9 mouse cellular contexts compared by ENCODE assay signal in genomic region chr16:37790008-37790780, GRCm38 (mm10). TPM values are rescaled to one million over a fixed set of nuclear protein-coding genes. Genes with fewer than 3 reads are reported as not detected.
DNase-seq lines count a peak whose midpoint lies in the region; ATAC-seq and TF ChIP-seq lines count a peak whose summit lies in the region.
"Had no signal": no experiment of that assay in that cellular context is flagged by ENCODE, and none has a peak within 500 bp of the region (broad histone marks: within the 10 kb centered on the region; RNA-seq: fewer than 3 reads in every experiment).

No protein-coding gene starts in this region.

- H3K36me3 ChIP-seq in hindbrain, embryonic 12.5 days, result peaks cover 3% of the 10 kb centered on the region; the same call in 1 of the 2 replicates
- no peaks in the 10 kb centered on the region for H3K36me3 ChIP-seq in hindbrain, embryonic 11.5 days (ENCODE audit: control insufficient read depth, insufficient read depth, low read length)
- H3K36me3 ChIP-seq in stomach, embryonic 14.5 days (ENCODE audit: control insufficient read depth, insufficient read depth, low read length), result peaks cover 31% of the 10 kb centered on the region
- H3K36me3 ChIP-seq in stomach, postnatal 0 days (ENCODE audit: control insufficient read depth, insufficient read depth, low read length), result 0 out of 2 replicates have a peak, but pooled peaks cover 6% of the 10 kb centered on the region
- peaks cover 30% of the 10 kb centered on the region for H3K36me3 ChIP-seq in heart, embryonic 10.5 days
- H3K36me3 ChIP-seq in small intestine, adult 2 months (ENCODE audit: control insufficient read depth, insufficient read depth, low read length), result no peaks in the 10 kb centered on the region

- no peak overlapping the region for H3K4me3 ChIP-seq in hindbrain, embryonic 12.5 days
- no peak overlapping the region for H3K4me3 ChIP-seq in hindbrain, embryonic 11.5 days (ENCODE audit: low read depth, low read length)
- H3K4me3 ChIP-seq in stomach, embryonic 14.5 days (ENCODE audit: low read depth, low read length), result no peak overlapping the region
- H3K4me3 ChIP-seq in stomach, postnatal 0 days (ENCODE audit: low read depth, low read length), result no peak overlapping the region
- H3K4me3 ChIP-seq in heart, embryonic 10.5 days, result 0 out of 2 replicates have a peak overlapping the region, but pooled peaks have one; percentile 13
- no peak overlapping the region for H3K4me3 ChIP-seq in small intestine, adult 2 months (ENCODE audit: low read depth, low read length)
- H3K4me3 ChIP-seq: midbrain, embryonic 10.5 days had no signal

- WGBS in hindbrain, embryonic 12.5 days, result 67% methylated on average over 12 of the region's 12 CpGs
- 73% methylated on average over 12 of the region's 12 CpGs for WGBS in hindbrain, embryonic 11.5 days
- WGBS in stomach, embryonic 14.5 days, result 62% methylated on average over 12 of the region's 12 CpGs
- 59% methylated on average over 12 of the region's 12 CpGs for WGBS in stomach, postnatal 0 days
- WGBS in heart, embryonic 10.5 days, result 39% methylated on average over 12 of the region's 12 CpGs
- 79% methylated on average over 12 of the region's 12 CpGs for WGBS in small intestine, adult 2 months

- DNase-seq in hindbrain, embryonic 11.5 days (ENCODE audit: low spot score), result no peak
- DNase-seq in stomach, postnatal 0 days (ENCODE audit: low spot score), result no peak
- peak; percentile 71 for DNase-seq in heart, embryonic 10.5 days (ENCODE audit: low spot score)
- DNase-seq in thymus, postnatal 14 days, result no peak

- no peaks in the 10 kb centered on the region for H3K27me3 ChIP-seq in hindbrain, embryonic 12.5 days
- no peaks in the 10 kb centered on the region for H3K27me3 ChIP-seq in hindbrain, embryonic 11.5 days (ENCODE audit: control insufficient read depth, insufficient read depth, low read length)
- H3K27me3 ChIP-seq in stomach, embryonic 14.5 days (ENCODE audit: control insufficient read depth, insufficient read depth, low read length), result no peaks in the 10 kb centered on the region
- no peaks in the 10 kb centered on the region for H3K27me3 ChIP-seq in stomach, postnatal 0 days (ENCODE audit: control insufficient read depth, insufficient read depth, low read length)
- H3K27me3 ChIP-seq in heart, embryonic 10.5 days (ENCODE audit: insufficient read depth, poor library complexity, severe bottlenecking), result no peaks in the 10 kb centered on the region
- H3K27me3 ChIP-seq in small intestine, adult 2 months (ENCODE audit: control insufficient read depth, insufficient read depth, low read length), result no peaks in the 10 kb centered on the region

- no peak overlapping the region for H3K4me2 ChIP-seq in hindbrain, embryonic 12.5 days (replicated peaks)
- no peak overlapping the region for H3K4me2 ChIP-seq in hindbrain, embryonic 11.5 days (replicated peaks; ENCODE audit: low read depth, low read length)
- no peak overlapping the region for H3K4me2 ChIP-seq in stomach, embryonic 14.5 days (replicated peaks; ENCODE audit: low read depth, low read length)
- H3K4me2 ChIP-seq in stomach, postnatal 0 days (replicated peaks; ENCODE audit: low read depth), result no peak overlapping the region

- TF ChIP-seq EP300 in stomach, postnatal 0 days (optimal IDR thresholded peaks at IDR 0.05), result no peak

- H3K4me1 ChIP-seq in hindbrain, embryonic 12.5 days, result peaks cover 54% of the 10 kb centered on the region
- peaks cover 8% of the 10 kb centered on the region for H3K4me1 ChIP-seq in hindbrain, embryonic 11.5 days (replicated peaks; ENCODE audit: control insufficient read depth, insufficient read depth, low read length)
- peaks cover 41% of the 10 kb centered on the region for H3K4me1 ChIP-seq in stomach, embryonic 14.5 days (ENCODE audit: control insufficient read depth, insufficient read depth, low read length)
- H3K4me1 ChIP-seq in stomach, postnatal 0 days (replicated peaks; ENCODE audit: control insufficient read depth, insufficient read depth), result peaks cover 12% of the 10 kb centered on the region
- peaks cover 78% of the 10 kb centered on the region for H3K4me1 ChIP-seq in heart, embryonic 10.5 days
- peaks cover 3% of the 10 kb centered on the region; the same call in 1 of the 2 replicates for H3K4me1 ChIP-seq in small intestine, adult 2 months (ENCODE audit: control insufficient read depth, insufficient read depth, insufficient read length, low read length)

- no peak for TF ChIP-seq POLR2A in small intestine, adult 2 months (IDR thresholded peaks at IDR 0.05; ENCODE audit: low read depth, low read length)

- H3K9ac ChIP-seq in hindbrain, embryonic 12.5 days, result no peak overlapping the region
- no peak overlapping the region for H3K9ac ChIP-seq in hindbrain, embryonic 11.5 days (ENCODE audit: low read depth, low read length)
- H3K9ac ChIP-seq in stomach, embryonic 14.5 days (replicated peaks; ENCODE audit: low read depth, low read length), result no peak overlapping the region
- H3K9ac ChIP-seq in stomach, postnatal 0 days (ENCODE audit: low read length), result no peak overlapping the region

- no peak for TF ChIP-seq CTCF in stomach, postnatal 0 days (IDR thresholded peaks at IDR 0.05; ENCODE audit: low read depth)
- no peak for TF ChIP-seq CTCF in small intestine, adult 2 months (IDR thresholded peaks at IDR 0.05; ENCODE audit: extremely low read depth, insufficient read length, insufficient replicate concordance, low read depth, low read length)

- no peak for ATAC-seq in hindbrain, embryonic 12.5 days (ENCODE audit: low FRiP score)
- no peak for ATAC-seq in hindbrain, embryonic 11.5 days (ENCODE audit: low FRiP score)
- no peak for ATAC-seq in stomach, embryonic 14.5 days (ENCODE audit: insufficient number of reproducible peaks, insufficient read depth, low FRiP score, low read depth)
- no peak for ATAC-seq in stomach, postnatal 0 days (ENCODE audit: low FRiP score, low TSS enrichment)
- ATAC-seq in erythroid progenitor cell, adult 5-6 weeks (replicated peaks; ENCODE audit: low FRiP score, poor library complexity, severe bottlenecking), result no peak

- H3K27ac ChIP-seq in hindbrain, embryonic 12.5 days, result 0 out of 2 replicates have a peak overlapping the region, but pooled peaks have one; percentile 9
- no peak overlapping the region for H3K27ac ChIP-seq in hindbrain, embryonic 11.5 days (ENCODE audit: low read depth, low read length)
- peak overlapping the region; percentile 98 for H3K27ac ChIP-seq in stomach, embryonic 14.5 days (ENCODE audit: low read length)
- H3K27ac ChIP-seq in stomach, postnatal 0 days (replicated peaks), result no peak overlapping the region
- peak overlapping the region; percentile 76 for H3K27ac ChIP-seq in heart, embryonic 10.5 days
- peak overlapping the region; percentile 66 for H3K27ac ChIP-seq in small intestine, adult 2 months (ENCODE audit: insufficient read depth, low read depth, low read length)

- no peaks in the 10 kb centered on the region for H3K9me3 ChIP-seq in hindbrain, embryonic 12.5 days (replicated peaks)
- H3K9me3 ChIP-seq in hindbrain, embryonic 11.5 days (ENCODE audit: control insufficient read depth, low read length), result no peaks in the 10 kb centered on the region
- H3K9me3 ChIP-seq in stomach, embryonic 14.5 days (ENCODE audit: control insufficient read depth, low read depth, low read length), result no peaks in the 10 kb centered on the region
- no peaks in the 10 kb centered on the region for H3K9me3 ChIP-seq in stomach, postnatal 0 days (ENCODE audit: control insufficient read depth, low read length)
- no peaks in the 10 kb centered on the region for H3K9me3 ChIP-seq in heart, embryonic 10.5 days
- H3K9me3 ChIP-seq: midbrain, embryonic 10.5 days had no signal

RNA-seq across cellular contexts. Expression of gene Fstl1, which starts 13.5 kb away (rescaled TPM):
- polyA plus RNA-seq in hindbrain, embryonic 12.5 days (2016; fragmentation: Nextera tagmentation; extraction: Ambion mirVana), result 328 and 345 TPM in 2 replicates
- 231 and 271 TPM in 2 replicates for polyA plus RNA-seq in hindbrain, embryonic 11.5 days (2014; fragmentation: Nextera tagmentation; extraction: Ambion mirVana)
- 519 and 542 TPM in 2 replicates for polyA plus RNA-seq in stomach, embryonic 14.5 days (2014; fragmentation: Nextera tagmentation; extraction: Ambion mirVana)
- polyA plus RNA-seq in stomach, postnatal 0 days (2015; fragmentation: Nextera tagmentation; extraction: Ambion mirVana), result 238 and 254 TPM in 2 replicates
- 312 and 372 TPM in 2 replicates for polyA plus RNA-seq in heart, embryonic 10.5 days (2016; fragmentation: Nextera tagmentation; extraction: Ambion mirVana)
- polyA plus RNA-seq in small intestine, adult 2 months (2012; rRNA removed), result 4.7 and 5.4 TPM in 2 replicates
- total RNA-seq in erythroid progenitor cell, adult 5-6 weeks (2015; ENCODE audit: low replicate concordance), result 1.1 and 2.1 TPM in 2 replicates
- total RNA-seq in erythroid progenitor cell, adult 5-6 weeks (2017; ENCODE audit: low replicate concordance), result 0.51 and 1.6 TPM in 2 replicates

Comparison
In these comparisons a context has a peak if more than half of its experiments do, and no peak if none do; other contexts are left out.
1. H3K27ac ChIP-seq: peak in hindbrain, embryonic 12.5 days (single experiment), stomach, embryonic 14.5 days (single experiment), heart, embryonic 10.5 days (single experiment) and small intestine, adult 2 months (single experiment); none in hindbrain, embryonic 11.5 days (single experiment) and stomach, postnatal 0 days (single experiment).
2. RNA of gene Fstl1, which starts 13.5 kb away (polyA plus RNA-seq): 519 to 542 TPM in stomach, embryonic 14.5 days, 328 to 345 TPM in hindbrain, embryonic 12.5 days, 312 to 372 TPM in heart, embryonic 10.5 days, 231 to 271 TPM in hindbrain, embryonic 11.5 days and 238 to 254 TPM in stomach, postnatal 0 days; 4.7 to 5.4 TPM in small intestine, adult 2 months; every median in the first group is over 10 times any median in the second.